Mouse (Mus musculus): ENCODE results near the gene Fabp7.

Gene Fabp7

DNA sequence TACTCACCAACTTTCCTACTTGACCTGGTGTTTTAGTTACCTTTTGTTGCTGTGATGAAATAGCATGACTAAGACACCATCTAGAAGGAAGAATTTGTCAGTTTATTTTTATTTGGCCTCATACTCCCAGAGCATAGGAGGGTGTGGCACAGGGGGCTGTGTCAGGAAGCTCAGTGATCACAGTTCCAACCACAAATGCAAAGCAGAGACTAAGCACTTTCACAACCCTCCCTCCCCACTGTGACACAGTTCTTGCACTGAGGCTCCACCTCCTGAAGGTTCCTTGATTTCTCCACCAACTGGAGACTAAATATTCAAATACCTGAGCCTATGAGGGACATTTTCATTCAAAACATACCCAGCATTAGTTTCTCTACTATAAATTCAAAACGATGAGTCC lies 14.8 kb downstream of the Fabp7 start:
- DNase-seq (ENCODE audit: inconsistent age in 2 of 2, low spot score in 1 of 2): no peak

DNA sequence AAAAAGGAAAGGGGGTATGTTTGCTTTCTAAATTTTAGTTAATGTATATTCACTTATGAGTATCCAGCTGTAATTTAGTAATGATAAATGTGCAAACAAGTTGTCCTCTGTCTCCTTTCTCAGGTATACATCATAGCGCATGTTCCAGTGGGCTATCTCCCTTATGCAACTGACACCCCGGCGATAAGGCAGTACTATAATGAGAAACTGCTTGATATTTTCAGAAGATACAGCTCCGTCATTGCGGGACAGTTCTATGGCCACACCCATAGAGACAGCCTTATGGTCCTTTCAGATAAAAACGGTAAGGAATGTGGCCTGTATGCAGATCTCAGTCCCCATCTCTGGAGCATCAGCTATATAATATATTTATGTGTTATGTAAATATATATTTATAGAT lies 23.1 kb downstream of the Fabp7 start:
- DNase-seq (ENCODE audit: inconsistent age in 2 of 2, low spot score in 1 of 2): no peak

DNA sequence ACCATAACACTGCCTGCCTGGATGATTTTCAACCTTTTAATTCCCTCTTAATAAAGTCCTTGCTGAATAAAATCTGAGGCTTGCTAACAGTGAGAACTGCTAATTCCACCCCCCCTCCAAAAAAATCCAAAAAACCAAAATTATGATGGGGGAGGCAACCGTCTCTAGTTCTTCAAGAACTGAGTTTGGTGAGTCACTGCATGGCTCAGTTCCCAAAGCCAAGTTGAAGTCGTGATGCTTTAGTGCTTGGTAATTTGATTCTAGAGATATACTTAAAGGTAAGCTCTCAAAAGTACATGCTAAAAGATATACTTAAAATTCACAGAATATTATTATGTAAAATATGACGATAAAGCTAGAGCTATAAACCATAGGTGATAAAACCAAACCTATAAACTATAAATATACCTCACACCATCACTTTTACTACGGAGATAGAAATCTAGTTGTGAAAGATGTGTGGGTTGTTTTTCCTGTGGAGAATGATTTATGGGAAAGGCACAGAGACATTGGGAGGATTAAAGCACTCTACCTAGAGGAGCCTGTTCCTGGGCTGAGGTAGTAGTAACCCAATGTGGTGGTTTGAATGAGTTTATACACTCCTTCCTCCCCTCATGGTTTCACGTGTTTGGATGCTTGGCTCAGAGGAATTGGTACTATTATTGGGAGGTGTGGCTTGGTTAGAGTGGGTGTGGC lies 27.6 kb downstream of the Fabp7 start:
- no peak for DNase-seq (ENCODE audit: inconsistent age in 2 of 2, low spot score in 1 of 2)

DNA sequence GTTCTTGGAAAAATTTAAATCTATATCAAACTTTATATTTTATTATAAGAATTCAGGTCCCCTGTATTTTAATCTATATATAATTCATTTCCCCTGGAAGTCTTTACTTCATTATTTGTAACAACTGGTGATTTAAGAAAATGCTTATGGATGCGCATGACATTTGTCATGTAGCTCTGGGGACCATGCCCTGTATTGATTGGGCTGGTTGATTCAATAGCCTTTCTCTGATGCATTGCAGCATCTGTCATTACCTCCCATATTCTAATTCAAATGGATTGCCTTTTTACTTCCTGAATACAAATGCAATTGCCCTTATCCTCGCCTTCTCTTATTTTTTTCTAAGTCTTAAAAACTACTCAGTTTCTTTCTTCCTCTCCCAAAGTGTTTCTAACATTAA lies 29.6 kb downstream of the Fabp7 start:
- DNase-seq (ENCODE audit: inconsistent age in 2 of 2, low spot score in 1 of 2): no peak

DNA sequence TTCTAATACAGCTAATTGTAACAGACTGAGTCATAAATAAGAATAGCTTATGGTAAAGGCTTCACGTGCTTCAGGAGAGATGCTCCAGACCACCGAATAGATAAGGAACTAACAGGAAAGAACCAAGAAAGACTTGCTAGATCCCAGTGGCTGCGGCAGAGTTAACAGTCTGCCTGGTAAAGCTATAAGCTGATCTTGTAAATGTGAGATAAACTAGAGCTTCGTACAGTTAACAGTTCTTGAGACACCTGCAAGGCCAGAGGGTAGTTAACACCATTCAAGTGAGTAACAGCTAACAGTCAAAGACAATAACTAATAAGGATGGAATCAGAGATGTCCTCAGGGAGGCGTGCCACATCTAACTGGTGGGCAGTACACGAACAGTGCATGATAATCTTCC lies 31.2 kb downstream of the Fabp7 start:
- DNase-seq (ENCODE audit: inconsistent age in 2 of 2, low spot score in 1 of 2): no peak

DNA sequence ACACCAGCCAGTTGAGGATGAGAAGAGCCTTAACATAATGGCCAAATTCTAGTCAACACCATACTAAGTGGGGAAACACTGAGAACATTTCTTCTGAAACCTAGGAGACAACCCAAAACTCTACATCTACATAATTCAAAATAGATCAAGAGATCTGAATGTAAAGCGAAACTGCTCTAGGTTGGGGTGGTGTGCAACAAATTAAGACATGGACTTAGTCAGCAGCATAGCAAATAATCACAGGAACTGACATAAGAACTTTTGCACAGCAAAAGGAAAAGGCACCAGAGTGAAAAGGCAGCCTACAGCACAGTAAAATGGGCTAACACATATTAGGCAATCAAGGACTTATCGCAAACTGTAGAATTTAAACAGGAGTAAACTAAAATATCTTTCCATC lies 34.5 kb downstream of the Fabp7 start:
- no peak for DNase-seq (ENCODE audit: inconsistent age in 2 of 2, low spot score in 1 of 2)

DNA sequence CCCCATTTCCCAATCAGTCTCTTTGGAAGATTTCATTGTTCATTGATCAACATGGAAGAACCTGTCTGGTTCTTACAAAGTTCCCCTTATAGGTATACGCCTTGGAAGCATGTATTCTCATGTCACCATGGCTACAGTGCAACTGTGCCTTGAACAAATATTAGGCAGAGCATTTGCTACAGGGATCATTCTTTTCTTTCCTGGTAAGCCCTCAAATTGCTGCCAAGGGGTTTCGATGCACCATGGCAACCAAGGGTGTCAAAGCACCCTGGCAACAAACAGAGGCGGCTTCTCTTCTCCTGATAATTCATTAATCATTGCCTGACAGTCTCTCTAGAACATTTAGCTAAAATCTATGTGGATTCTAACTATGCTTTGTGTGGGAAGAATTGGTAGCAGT lies 37.8 kb downstream of the Fabp7 start:
- DNase-seq (ENCODE audit: inconsistent age in 2 of 2, low spot score in 1 of 2): no peak

DNA sequence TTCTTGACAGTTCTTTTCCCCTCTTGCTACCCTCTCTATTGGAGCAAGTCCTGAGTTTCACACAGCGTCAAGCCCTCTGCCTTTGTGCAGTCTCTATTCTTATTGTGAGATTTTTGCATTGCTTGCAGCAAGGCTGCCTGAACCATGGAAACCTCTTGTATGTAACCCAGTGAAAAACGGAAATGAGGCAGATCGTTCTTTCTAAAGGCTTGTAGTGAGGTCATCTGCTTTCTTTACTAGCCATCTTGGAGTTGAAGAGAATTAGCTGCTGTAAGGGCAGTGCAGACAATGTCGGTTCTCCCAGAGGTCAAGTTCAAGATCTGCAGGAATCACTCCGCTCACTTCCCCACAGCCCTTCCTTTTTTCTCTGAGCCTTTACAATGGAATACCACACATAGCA lies 44.0 kb downstream of the Fabp7 start:
- DNase-seq (ENCODE audit: inconsistent age in 2 of 2, low spot score in 1 of 2): no peak

DNA sequence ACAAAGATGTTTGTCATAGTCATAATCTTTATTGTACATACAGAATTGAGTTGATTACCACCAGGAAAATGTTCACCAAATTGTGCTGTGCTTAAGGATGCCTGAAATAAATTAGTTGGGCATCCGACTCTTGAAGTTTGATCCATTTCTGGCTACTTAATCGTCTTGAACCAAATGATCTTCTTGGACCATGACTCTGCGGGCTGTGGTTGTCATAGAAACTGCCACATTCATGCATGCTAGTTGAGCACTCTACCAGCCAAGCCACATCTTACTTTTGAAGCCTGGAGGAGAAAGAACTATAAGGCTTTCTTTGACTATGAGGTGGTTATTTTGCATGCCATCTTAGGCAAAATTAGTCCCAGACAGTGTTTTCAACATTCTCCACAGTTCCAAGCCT lies 44.9 kb downstream of the Fabp7 start:
- no peak for DNase-seq (ENCODE audit: inconsistent age in 2 of 2, low spot score in 1 of 2)

DNA sequence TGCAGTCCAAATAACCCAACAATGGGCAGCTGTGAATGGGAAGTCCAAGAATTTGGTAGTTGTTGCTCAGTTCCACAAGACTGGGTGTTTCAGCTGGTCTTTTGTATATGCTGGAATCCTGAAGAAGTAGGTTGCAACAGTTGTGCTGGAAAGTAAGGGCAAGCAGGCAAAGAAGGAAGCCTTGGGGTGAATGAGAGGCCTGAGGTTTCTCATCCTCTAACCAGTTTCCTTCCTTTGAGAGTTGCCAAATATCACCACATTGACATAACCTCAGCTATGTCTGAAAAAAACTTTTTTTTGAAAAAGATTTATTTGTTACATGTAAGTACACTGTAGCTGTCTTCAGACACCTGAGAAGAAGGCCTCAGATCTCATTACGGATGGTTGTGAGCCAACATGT lies 50.4 kb downstream of the Fabp7 start:
- no peak for DNase-seq (ENCODE audit: inconsistent age in 2 of 2, low spot score in 1 of 2)

DNA sequence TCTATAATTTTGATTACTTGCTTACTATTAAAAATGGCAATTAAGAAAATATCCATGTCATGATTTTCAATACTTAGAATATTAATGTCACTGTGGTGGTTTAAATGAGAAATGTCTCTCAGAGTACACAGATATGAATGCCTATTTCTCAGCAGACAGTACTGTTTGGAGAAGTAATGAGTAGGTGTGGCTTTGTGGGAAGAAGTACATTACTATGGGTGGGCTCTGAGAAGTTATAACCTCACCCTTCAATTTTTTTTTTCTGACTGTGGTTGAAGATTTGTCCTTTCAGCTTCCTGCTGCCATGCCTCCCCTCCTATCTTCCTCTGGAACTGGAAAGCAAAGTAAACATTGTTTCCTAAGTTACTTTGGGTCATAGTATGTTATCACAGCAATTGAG lies 51.3 kb downstream of the Fabp7 start:
- DNase-seq (ENCODE audit: inconsistent age in 2 of 2, low spot score in 1 of 2): no peak
